Mouse (Mus musculus) thymus, adult 18-20 months (tissue): ENCODE results near the gene Dip2b.
"Not testable (repeated sequence)": the region's sequence is repeated elsewhere in the genome, so short reads cannot be mapped to it uniquely, and the experiment has no call there.

Experiments used
- DNase-seq, 2 experiments: peaks; one replicate each; pipeline ENCODE4 v3.0.0; 2022; ENCODE audit warnings: mixed read lengths in 2 of 2

The Dip2b gene

DNA sequence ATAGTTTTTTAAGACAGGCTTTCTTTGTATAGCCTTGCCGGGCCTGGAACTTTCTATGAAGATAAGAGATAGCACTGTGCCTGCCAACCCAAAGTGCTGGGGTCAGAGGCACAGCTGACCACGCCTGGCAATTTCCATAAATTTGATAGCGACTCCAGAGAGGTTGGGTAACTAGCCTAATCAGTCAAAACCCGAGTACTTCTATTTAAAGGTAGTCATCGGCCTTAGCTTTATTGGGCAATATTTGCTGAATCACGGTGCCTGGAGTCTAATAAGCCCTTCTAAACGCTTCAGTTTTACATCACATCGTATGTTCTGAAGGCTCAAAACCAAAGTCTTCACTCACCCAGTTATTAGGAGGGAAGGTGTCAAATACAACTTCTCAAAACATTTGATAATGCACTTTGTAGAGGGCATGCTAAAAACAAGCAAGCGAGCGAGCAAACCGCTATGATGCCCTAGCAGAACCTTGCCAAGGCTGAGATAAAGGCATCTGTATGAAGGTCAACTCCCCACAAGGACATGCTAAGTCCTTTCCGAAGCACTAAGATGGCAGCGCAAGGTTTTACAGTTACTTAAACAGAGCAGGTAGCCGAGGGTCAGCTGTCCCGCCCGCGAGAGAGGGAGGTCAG, 188.7 kb downstream of the Dip2b start:
- DNase-seq = no peak

DNA sequence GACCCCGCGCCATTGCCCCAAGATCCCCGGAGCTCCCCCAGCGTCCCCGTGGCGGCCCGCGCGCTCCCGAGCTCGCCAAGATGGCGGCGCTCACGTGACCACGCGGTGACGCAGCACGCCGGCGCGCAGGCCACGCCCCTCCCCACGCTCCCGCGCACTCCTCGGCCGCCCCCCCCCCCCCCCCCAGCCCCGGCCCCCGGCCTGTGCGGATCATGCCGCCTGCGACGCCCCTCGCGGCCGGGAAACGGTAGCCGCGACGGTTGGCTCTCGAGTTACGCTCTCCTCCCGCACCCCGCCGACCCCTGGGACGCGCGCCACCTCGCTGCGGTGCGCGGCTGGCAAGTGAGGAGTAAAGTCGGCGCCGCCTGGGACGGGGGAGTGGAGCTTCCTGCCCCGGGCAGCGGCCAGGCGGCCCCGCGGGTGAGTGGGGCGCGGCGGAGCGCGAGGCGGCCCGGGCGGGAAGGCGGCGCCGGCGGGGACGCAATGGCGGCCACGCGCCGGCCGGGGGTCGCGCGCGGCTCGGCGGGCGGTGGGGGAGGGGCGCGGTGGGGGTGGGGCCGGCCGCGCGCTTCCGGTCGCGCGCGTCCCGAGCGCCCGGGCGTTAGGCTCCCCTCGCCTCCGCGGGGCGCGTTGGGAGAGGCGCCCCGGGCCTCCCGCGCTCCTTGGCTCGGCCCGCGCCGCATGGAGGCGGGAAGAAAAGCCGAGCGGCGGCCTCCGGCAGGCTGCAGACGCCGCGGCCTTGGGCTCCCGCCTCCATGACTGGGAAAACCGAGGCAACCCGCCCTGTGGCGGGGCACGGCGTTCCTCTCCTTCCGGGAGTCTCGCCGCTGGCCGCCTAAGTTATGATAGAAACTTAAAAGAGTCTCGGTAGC, 189.4 kb downstream of the Dip2b start, which contains the start of gene Atf1:
TSS of gene Atf1 (plus strand) at position 157 of the 872 bp plus-strand sequence.
- peak; percentile 80 for DNase-seq

DNA sequence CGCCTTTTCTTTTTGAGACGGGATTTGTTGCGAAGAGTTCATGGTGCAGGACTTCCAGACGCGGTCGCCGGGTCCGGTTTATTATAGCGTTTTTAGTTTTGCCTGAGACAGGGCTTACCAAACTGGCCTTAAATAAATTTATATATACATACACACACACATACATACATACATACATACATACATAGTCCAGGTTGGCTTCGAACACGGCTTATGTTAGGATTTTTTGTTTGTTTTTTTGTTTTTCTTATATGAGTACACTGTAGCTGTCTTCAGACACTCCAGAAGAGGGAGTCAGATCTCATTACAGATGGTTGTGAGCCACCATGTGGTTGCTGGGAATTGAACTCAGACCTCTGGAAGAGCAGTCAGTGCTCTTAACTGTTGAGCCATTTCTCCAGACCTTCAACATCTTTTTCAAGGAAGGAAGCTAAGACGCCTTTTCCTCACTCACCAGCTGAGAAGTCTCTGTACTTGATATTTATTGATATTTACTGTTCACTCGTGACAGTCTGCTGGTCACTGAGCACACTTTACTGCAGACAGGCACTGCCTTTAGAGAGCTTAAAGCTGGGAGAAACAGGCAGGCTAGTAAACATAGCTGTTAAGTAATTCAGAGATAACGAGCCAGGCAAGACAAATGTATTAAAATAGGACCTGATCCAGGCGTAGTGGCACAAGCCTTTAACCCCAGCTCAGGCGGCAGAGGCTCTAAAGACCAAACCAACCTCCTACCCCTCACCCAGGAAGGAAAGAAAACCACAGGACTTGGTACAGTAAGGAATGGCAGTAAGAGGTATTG, 190.3 kb downstream of the Dip2b start:
- no peak for DNase-seq

DNA sequence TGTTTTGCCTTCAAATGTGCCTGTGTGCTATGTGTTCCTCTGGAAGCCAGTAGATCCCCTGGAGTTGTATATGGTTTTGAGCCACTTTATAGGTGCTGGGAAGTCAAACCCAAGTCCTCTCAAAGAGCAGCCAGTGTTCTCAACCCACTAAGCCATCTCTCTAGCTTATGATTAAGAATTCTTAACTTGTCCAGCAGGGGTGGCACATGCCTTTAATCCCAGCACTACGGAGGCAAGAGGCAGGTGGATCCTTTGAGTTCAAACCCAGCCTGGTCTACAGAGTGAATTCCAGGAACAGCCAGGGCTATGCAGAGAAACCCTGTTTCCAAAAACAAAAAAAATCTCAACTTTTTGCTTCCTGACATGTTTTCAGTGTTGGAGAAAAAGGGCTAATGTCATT, 192.2 kb downstream of the Dip2b start:
- no peak for DNase-seq

DNA sequence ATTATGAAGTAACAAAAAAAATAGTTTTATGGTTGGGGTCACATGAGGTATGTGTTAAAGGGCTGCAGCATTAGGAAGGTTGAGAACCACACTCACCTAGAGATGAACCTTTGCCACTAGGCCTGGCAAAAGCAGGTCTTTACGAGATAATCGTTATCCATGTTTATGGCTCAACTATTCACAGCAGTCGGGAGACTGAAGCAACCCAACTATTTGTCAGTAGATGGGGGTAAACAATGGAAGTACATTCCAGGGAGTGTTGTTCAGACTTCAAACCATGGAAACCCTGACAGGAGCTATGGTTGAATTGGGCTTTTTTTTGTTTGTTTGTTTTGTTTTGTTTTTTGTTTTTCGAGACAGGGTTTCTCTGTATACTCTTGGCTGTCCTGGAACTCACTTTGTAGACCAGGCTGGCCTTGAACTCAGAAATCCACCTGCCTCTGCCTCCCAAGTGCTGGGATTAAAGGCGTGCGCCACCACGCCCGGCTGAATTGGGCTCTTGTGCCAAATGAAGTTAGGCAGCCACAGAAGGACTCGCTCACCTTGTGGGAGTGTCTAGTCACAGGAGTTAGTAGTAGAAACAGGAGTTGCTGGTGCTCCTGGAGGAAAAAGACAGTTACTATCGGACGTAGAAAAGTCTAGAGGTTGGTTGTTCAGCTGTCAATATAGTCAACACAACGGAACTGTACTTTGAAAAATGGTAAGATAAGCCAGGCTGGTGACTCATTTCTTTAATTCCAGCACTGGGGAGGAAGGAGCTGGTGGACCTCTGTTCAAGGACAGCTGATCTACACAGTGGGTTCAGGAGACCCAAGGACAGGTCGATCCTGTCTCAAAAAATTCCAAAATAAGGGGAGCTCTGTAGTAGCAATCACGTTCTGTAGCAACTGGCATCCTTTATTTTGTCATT, 193.4 kb downstream of the Dip2b start:
- no peak for DNase-seq

DNA sequence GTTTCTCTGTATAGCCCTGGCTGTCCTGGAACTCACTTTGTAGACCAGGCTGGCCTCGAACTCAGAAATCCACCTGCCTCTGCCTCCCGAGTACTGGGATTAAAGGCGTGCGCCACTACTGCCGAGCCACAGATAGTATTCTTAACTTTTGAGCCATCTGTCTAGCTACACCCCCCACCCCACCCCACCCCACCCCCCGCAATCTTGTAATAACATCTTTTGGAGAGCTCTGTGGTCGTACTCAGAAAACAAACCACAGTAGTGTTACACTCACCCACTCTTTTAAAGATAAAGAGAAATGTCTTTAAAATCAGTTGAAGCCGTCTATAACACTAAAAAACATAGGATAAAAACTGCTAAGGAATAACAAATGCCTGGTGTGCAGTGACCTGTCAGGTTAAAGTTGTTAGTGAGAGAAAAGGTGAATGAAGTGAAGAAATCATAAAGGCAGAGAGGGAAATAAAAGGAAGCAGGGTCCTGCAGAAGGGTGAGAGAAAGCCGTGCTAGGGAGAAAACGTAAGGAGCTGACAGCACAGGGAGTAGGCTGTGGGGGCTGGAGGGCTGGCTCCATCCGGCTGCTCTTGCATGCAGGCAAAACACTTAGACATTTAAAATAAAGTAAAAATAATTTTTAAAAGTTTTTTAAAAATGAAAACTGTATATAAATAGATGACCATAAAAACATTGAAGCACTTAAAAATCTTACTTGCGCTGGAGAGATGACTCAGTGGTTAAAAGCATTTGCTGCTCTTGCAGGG, 196.9 kb downstream of the Dip2b start:
- no peak for DNase-seq

DNA sequence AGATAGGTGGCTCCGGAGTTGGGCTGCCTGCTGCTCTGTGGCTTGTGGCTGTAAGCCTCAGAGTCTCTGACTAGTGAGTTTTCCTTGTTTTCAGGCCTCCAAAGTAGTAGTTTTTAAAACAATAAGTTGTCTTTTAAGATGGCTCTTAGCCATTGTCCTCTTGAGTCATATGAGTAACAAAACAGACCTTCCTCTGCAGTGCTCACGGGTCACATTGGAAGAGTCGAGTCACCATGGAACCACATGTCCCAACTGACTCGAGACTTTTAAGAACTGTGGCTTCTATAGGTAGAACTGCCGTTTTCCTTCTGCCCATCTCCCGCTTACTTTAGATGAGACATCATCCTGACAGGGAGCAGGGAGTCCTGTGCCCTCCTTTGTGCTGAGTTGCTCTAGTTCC, 198.5 kb downstream of the Dip2b start:
- DNase-seq = no peak

DNA sequence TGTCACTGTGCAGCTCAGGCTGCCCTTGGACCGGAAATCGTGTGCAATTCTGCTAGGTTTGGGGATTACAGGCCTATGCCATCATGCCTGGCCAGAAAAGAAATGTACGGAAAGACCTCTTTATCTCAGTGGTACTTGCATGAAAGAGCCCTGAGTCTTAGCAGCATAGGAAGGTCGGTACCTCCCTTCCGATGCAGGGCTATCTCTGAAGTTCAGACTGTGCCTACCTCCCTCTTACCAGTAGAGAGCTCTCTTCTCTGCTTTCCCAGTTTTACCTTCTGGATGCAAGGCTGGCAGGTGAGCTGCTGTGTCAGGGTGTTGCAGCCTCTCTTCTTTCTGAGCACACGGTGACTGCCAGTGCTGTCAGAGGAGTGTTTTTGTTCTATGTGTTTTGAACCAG, 203.3 kb downstream of the Dip2b start:
- DNase-seq = no peak

DNA sequence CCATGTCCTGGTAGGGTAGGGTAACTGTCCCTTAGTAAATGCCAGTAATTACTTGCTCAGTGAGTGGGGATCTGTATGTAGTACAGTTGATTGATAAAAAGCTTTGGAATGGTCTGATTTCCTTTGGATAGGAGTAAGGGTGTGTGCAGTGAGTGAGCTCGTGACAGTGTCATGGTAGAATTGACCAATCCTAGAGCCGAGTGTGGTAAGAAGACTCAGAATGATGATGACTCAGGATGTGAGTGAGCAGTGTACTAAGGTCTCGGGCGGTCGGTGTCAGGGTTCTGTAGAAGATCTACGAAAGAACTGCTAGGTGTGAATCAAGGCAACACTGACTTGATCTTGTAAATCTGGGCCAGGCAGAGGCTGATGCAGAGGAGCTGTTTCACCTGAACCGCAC, 207.5 kb downstream of the Dip2b start:
- DNase-seq = no peak

DNA sequence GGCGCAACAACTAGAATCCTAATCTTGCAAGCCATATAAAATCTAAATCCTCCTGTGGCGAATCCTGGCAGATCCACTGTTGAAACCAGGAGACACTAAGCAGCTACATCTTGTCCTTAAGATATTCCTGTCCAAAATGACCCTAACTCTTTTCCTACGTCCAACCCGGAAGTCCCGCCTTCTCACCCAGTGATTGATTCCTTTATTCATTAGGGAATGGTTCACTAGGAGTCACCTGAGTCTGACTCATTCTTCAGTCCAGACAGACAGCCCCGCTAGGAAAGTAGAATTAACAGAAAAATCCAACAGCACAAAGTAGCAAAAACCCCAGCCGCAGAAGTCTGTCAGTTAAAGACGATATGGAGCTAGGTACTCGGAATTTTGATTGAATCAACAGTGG, 208.8 kb downstream of the Dip2b start:
- no peak for DNase-seq

DNA sequence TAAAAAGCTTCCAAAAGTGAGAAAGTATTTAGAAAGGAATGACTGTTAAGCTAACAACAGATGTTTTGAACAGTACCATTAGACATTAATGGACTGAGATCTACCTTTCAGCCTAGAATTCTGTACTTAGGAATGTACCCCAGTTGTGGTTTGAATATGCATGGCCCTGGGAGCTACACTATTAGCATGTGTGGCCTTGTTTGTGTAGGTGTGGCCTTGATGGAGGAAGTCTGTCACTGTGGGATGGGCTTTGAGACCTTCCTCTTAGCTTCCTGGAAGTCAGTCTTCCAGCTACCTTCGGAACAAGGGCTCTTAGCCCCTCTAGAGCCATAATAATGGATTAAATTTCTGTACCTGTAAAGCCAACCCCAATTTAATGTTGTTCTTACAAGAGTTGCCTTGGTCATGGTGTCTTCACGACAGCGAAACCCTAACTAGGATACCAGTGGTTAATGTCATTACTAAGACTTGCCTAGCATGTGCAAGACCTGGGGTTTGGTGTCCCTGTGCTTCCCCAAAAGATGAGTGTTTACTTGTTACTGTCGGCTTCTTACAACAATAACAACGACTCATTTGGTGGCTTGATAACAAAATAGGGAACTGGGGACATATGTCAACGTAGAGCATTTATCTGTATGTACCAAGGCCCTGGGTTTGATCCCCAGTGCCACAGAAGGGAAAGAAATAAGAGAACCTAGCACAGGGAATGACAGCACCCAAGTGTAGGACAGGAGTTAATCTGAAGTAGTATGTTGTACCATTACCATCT, 210.4 kb downstream of the Dip2b start:
- DNase-seq = no peak

DNA sequence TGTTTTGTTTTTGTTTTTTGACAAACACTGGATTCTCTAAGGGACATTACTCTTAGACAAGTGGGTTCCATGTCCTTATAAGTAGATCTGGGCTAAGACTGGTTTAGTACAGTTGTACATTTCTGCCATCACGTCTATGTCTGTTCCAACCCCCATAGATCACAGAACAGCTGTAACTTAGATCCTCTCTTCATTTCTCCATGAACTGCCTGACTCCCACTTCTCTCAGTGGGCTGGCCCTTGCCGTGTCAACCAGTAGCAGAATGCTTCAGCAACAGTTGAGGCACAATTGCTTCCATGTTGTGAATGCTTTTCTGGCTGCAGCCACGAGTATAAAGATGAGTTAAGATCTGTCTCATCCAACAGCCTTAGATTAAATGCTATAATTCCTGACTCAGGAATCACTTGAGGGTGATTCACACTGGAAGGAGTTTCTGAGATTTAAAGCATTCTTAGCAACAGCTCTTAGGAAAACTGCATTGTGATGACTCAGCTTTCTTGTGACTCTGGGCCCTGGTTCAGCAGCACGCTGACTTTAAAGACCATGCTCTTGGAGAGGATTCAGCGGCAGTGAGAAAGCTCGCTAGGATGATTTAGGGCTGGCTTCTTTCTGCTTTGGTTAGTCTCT, 212.8 kb downstream of the Dip2b start:
- no peak for DNase-seq

DNA sequence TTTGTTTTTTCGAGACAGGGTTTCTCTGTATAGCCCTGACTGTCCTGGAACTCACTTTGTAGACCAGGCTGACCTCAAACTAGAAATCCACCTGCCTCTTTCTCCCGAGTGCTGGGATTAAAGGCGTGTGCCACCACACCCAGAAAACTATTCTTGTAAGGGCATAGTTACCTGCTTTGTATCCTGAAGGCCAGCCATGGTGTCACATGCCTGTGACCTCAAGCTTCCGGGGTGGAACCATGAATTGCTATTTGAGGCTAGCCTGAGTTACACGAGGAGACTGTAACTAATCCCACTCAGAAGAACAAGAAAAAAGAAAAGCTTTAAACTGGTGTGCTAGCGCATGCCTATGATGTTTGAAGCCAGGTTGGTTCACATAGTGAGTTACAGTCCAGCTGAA, 217.9 kb downstream of the Dip2b start:
- no peak for DNase-seq

DNA sequence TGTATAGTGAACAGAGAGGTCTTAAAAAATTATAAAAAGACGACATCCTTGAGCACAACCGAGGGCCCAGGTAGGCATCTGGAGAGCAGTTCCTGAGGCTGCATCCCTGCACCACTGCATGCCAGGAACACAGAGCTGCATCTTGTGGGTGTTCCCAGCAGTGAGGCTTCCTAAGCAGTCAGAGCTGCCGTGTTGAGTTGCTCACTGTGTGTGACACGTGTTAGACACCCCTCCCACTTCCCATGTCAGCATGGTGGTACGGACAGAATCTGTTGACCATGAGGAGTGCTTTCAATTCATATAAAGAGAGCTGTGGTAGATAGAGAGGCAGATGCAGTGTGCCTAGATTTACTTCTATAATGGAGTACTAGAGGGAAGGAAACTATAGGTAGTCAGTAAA, 218.8 kb downstream of the Dip2b start:
- DNase-seq = no peak

DNA sequence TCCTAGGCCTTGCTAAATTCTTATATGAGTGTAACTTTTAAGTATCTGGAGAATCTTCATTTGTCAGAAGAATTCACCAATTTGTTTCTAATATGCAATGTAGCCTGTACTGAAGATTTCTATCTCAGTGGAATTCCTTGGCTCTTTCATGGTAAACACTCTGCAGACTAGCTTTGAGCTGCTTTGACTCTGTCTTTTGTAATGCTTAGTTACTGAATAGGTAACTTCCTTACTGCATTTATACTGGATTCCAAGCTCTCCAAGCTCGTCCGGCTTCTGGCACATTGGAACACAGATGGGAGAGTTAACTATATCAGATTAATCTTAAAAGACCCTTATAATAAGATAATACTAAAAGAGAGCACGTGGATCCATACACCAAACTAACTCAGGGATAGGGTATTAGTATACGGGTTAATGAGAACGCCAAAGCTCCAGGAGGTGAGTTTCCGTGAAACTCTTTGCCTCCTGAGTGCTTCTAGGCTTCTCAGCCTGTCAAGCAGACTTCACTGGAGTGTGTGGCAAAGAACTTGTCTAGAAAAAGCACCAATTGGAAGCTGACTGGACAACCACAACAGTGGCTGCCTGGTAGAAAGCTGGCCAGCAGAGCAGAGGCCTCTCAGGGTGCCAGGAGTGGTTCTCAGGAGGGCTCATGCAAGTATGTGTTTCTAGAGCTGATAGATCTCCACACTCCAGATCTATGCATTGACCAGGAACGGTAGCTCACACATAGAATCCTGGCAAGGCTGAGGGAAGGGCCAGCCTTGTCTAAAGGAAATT, 220.4 kb downstream of the Dip2b start:
- no peak for DNase-seq

DNA sequence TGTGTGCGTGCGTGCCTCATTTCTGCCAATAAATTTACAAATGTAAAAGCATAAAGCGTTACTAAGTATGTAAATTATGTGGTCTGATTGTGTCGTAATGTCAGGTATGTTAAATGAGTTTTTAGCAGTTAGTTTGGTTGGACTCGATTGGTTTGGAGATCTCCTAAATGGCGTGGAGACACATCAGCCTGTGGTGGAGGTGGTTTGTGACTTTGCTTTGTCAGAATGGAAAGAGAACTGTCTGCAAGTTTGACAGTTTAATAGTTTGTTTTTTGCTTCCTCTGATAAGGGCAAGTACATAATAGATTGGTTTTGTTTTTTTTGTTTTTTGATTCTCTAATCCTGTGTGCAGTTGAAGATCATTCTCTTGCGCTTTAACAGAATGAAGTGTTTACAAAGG, 221.9 kb downstream of the Dip2b start:
- not testable (repeated sequence) for DNase-seq

DNA sequence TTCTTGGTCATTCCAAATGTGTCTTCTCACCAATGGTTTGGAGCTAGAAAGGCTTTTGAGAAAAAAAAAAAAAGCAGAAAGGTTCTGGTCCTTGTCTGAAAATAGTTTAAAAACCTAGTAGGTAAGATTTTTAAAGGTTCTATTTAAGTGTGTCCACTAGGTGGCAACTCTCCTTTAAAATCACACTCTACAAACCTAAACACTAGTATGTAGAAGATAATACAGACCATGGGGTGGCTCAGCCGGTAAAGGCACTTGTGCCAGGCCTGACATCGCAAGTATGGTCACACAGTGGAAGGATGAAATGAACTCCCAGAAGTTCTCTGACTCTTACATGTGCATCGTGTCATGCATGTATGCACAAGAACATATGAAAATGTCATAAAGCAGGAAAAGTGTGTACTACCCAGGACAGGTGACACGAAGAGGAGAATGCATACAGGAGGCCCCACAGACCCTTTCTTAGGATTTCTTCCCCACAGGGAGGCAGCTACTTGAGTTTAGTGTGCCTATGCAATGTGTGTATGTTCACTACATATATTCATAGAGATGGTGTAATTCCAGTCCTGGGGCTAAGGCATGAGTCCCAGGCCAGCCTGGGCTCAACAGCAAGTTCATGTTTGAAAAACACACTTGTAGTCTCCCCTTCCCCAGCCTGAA, 224.9 kb downstream of the Dip2b start:
- DNase-seq = no peak

DNA sequence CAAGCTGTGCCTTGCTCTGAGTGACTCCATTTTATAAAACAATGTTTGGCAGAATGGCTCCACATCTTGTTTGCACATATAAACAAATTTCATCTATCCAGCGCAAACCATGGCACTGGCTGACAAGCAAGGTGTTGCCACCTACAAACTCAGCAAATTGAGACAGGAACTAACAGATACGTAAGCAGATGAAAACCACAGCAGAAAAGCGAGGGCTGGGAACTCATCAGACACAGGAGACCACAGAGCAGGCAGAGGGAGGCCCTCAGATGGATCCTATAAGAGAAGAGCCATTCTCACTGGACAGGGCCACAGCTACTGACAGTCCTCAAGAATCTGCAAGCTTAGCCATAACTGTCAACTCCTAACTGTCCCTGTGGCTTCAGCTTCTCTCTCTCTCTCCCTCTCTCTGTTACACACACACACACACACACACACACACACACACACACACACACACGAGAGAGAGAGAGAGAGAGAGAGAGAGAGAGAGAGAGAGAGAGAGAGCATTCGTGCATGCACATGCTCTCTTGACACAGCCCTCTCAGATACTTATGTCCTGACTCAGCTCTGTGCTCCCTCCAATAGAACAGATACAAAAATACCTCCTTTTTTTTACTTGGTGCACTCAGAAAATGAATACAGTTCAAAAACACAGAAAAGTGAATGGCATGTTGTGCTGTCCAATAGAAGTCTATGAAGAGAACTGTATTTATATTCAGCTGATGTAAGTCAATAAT, 227.3 kb downstream of the Dip2b start:
- DNase-seq = no peak
